In the genomic region with DNA sequence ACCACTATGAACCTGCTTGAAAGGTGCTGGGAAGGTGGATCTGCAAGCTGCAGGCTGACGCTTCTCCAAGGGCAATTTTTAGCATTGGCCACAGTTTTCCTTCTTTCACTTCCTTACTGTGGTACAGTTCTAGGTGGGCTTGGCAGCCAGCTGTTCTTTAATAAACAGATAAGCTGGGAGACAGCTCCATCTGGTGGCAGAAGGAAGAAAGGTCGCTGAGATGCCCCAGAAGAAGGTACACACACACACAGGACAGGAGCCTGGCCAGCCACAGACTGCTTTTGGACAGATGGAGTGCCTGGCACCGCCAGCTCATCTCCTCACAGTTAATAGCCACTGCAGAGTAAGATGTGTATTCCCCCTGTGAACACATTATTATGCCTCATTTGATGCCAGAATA, we compare ENCODE assay signal across 9 mouse cellular contexts. TPM values are rescaled to one million over a fixed set of nuclear protein-coding genes. Genes with fewer than 3 reads are reported as not detected.
DNase-seq lines count a peak whose midpoint lies in the region; ATAC-seq and TF ChIP-seq lines count a peak whose summit lies in the region.
"Had no signal": no experiment of that assay in that cellular context is flagged by ENCODE, and none has a peak within 500 bp of the region (broad histone marks: within the 10 kb centered on the region; RNA-seq: fewer than 3 reads in every experiment).

No protein-coding gene starts in this region.

- peaks cover 9% of the 10 kb centered on the region for H3K36me3 ChIP-seq in kidney, embryonic 16.5 days (ENCODE audit: insufficient read depth, low read length)
- peaks cover 54% of the 10 kb centered on the region for H3K36me3 ChIP-seq in hindbrain, embryonic 13.5 days
- H3K36me3 ChIP-seq in midbrain, embryonic 16.5 days (ENCODE audit: control insufficient read depth, insufficient read depth, low read length): peaks cover 18% of the 10 kb centered on the region

- peak; percentile 39 for TF ChIP-seq CTCF in bone marrow macrophage, adult 2 months (IDR thresholded peaks at IDR 0.05; ENCODE audit: low read depth, low read length)
- peak; percentile 14; the same call in 1 of the 2 replicates for TF ChIP-seq CTCF in embryonic fibroblast, embryonic 13.5 days (IDR thresholded peaks at IDR 0.05; ENCODE audit: borderline replicate concordance, insufficient read depth, low read length)

- H3K27ac ChIP-seq in kidney, embryonic 16.5 days (ENCODE audit: low read length): no peak overlapping the region
- H3K27ac ChIP-seq in bone marrow macrophage, adult 2 months (ENCODE audit: insufficient read depth, low read depth, low read length): no peak overlapping the region; the same call in 1 of the 2 replicates
- no peak overlapping the region for H3K27ac ChIP-seq in embryonic fibroblast, embryonic 13.5 days (ENCODE audit: insufficient read depth, low read length)
- H3K27ac ChIP-seq in hindbrain, embryonic 13.5 days: peak overlapping the region; percentile 5; the same call in 1 of the 2 replicates
- H3K27ac ChIP-seq in midbrain, embryonic 16.5 days (ENCODE audit: low read length): no peak overlapping the region
- H3K27ac ChIP-seq: embryonic facial prominence, embryonic 13.5 days had no signal

- H3K4me3 ChIP-seq in kidney, embryonic 16.5 days (ENCODE audit: low read length): no peak overlapping the region
- H3K4me3 ChIP-seq in bone marrow macrophage, adult 2 months (ENCODE audit: insufficient read depth, low read length): no peak overlapping the region
- H3K4me3 ChIP-seq in embryonic fibroblast, embryonic 13.5 days (ENCODE audit: insufficient read depth, low read length): no peak overlapping the region
- no peak overlapping the region for H3K4me3 ChIP-seq in hindbrain, embryonic 13.5 days
- H3K4me3 ChIP-seq in midbrain, embryonic 16.5 days (ENCODE audit: low read depth, low read length): no peak overlapping the region
- H3K4me3 ChIP-seq: embryonic facial prominence, embryonic 13.5 days had no signal

- H3K27me3 ChIP-seq in kidney, embryonic 16.5 days (ENCODE audit: insufficient read depth, low read length): no peaks in the 10 kb centered on the region
- no peaks in the 10 kb centered on the region for H3K27me3 ChIP-seq in hindbrain, embryonic 13.5 days
- no peaks in the 10 kb centered on the region for H3K27me3 ChIP-seq in midbrain, embryonic 16.5 days (ENCODE audit: control insufficient read depth, insufficient read depth, low read depth, low read length)
- H3K27me3 ChIP-seq: embryonic facial prominence, embryonic 13.5 days had no signal

- TF ChIP-seq POLR2A in bone marrow macrophage, adult 2 months (IDR thresholded peaks at IDR 0.05; ENCODE audit: borderline replicate concordance, low read depth, low read length): no peak
- no peak for TF ChIP-seq POLR2A in embryonic fibroblast, embryonic 13.5 days (IDR thresholded peaks at IDR 0.05; ENCODE audit: low read depth, low read length)

- DNase-seq in kidney, adult 11 months: peak; percentile 23
- peak; percentile 38 to 84 for DNase-seq in left cerebral cortex, adult 9 months (ENCODE audit: low spot score in 2 of 2)
- peak; percentile 54 to 59 for DNase-seq in spleen, postnatal 36 days (ENCODE audit: low spot score in 2 of 2)

- H3K4me1 ChIP-seq in kidney, embryonic 16.5 days (ENCODE audit: insufficient read depth, low read length): no peaks in the 10 kb centered on the region
- peaks cover 24% of the 10 kb centered on the region for H3K4me1 ChIP-seq in bone marrow macrophage, adult 2 months (ENCODE audit: control insufficient read depth, insufficient read depth, low read length)
- H3K4me1 ChIP-seq in embryonic fibroblast, embryonic 13.5 days (ENCODE audit: control insufficient read depth, insufficient read depth, low read length): no peaks in the 10 kb centered on the region
- H3K4me1 ChIP-seq in hindbrain, embryonic 13.5 days (replicated peaks): no peaks in the 10 kb centered on the region
- no peaks in the 10 kb centered on the region for H3K4me1 ChIP-seq in midbrain, embryonic 16.5 days (ENCODE audit: control insufficient read depth, insufficient read depth, low read length)
- H3K4me1 ChIP-seq: embryonic facial prominence, embryonic 13.5 days had no signal

- no peak overlapping the region for H3K9ac ChIP-seq in kidney, embryonic 16.5 days (replicated peaks; ENCODE audit: low read length)
- no peak overlapping the region for H3K9ac ChIP-seq in hindbrain, embryonic 13.5 days
- no peak overlapping the region for H3K9ac ChIP-seq in midbrain, embryonic 16.5 days (ENCODE audit: low read depth, low read length)
- H3K9ac ChIP-seq: embryonic facial prominence, embryonic 13.5 days had no signal

- 34% methylated on average over 3 of the region's 3 CpGs for WGBS in kidney, embryonic 16.5 days
- WGBS in hindbrain, embryonic 13.5 days: 46% methylated on average over 3 of the region's 3 CpGs
- 38% methylated on average over 3 of the region's 3 CpGs for WGBS in midbrain, embryonic 16.5 days

- H3K9me3 ChIP-seq in kidney, embryonic 16.5 days (ENCODE audit: low read length): no peaks in the 10 kb centered on the region
- H3K9me3 ChIP-seq in hindbrain, embryonic 13.5 days: no peaks in the 10 kb centered on the region
- no peaks in the 10 kb centered on the region for H3K9me3 ChIP-seq in midbrain, embryonic 16.5 days (replicated peaks; ENCODE audit: control insufficient read depth, low read length, poor library complexity, severe bottlenecking)
- H3K9me3 ChIP-seq: embryonic facial prominence, embryonic 13.5 days had no signal

- ATAC-seq in kidney, embryonic 16.5 days (ENCODE audit: low FRiP score, low TSS enrichment): no peak
- ATAC-seq in hindbrain, embryonic 13.5 days (ENCODE audit: low FRiP score): peak; percentile 54; the same call in 1 of the 2 replicates
- ATAC-seq in midbrain, embryonic 16.5 days: peak; percentile 48; the same call in 1 of the 2 replicates

- H3K4me2 ChIP-seq in kidney, embryonic 16.5 days (replicated peaks; ENCODE audit: low read depth, low read length): no peak overlapping the region
- H3K4me2 ChIP-seq in hindbrain, embryonic 13.5 days: no peak overlapping the region
- no peak overlapping the region for H3K4me2 ChIP-seq in midbrain, embryonic 16.5 days (ENCODE audit: low read length)
- H3K4me2 ChIP-seq: embryonic facial prominence, embryonic 13.5 days had no signal

RNA-seq across cellular contexts. Expression of gene Klc2, which starts 33.0 kb away (rescaled TPM):
- polyA plus RNA-seq in kidney, embryonic 16.5 days (2015; fragmentation: Nextera tagmentation; extraction: Ambion mirVana): 25.1 and 27.4 TPM in 2 replicates
- 13.8 and 14.8 TPM in 2 replicates for polyA plus RNA-seq in bone marrow macrophage, adult 2 months (2012; ENCODE audit: insufficient read depth, insufficient read length, missing spikeins)
- 20.1 and 24.2 TPM in 2 replicates for polyA plus RNA-seq in embryonic fibroblast, embryonic 13.5 days (2011; ENCODE audit: insufficient read length, low read depth, missing spikeins)
- 73.4 and 76.7 TPM in 2 replicates for polyA plus RNA-seq in hindbrain, embryonic 13.5 days (2015; fragmentation: Nextera tagmentation; extraction: Ambion mirVana)
- polyA plus RNA-seq in midbrain, embryonic 16.5 days (2015; fragmentation: Nextera tagmentation; extraction: Ambion mirVana): 71.4 and 76.5 TPM in 2 replicates

RNA-seq across cellular contexts. Expression of gene Rab1b, which starts 44.5 kb away (rescaled TPM):
- 306 and 315 TPM in 2 replicates for polyA plus RNA-seq in kidney, embryonic 16.5 days (2015; fragmentation: Nextera tagmentation; extraction: Ambion mirVana)
- polyA plus RNA-seq in bone marrow macrophage, adult 2 months (2012; ENCODE audit: insufficient read depth, insufficient read length, missing spikeins): 120 and 142 TPM in 2 replicates
- 115 and 123 TPM in 2 replicates for polyA plus RNA-seq in embryonic fibroblast, embryonic 13.5 days (2011; ENCODE audit: insufficient read length, low read depth, missing spikeins)
- 234 TPM in 2 replicates for polyA plus RNA-seq in hindbrain, embryonic 13.5 days (2015; fragmentation: Nextera tagmentation; extraction: Ambion mirVana)
- polyA plus RNA-seq in midbrain, embryonic 16.5 days (2015; fragmentation: Nextera tagmentation; extraction: Ambion mirVana): 201 and 206 TPM in 2 replicates

RNA-seq across cellular contexts. Expression of gene Cnih2, which starts 53.0 kb away (rescaled TPM):
- 10.8 and 14.0 TPM in 2 replicates for polyA plus RNA-seq in kidney, embryonic 16.5 days (2015; fragmentation: Nextera tagmentation; extraction: Ambion mirVana)
- polyA plus RNA-seq in bone marrow macrophage, adult 2 months (2012; ENCODE audit: insufficient read depth, insufficient read length, missing spikeins): not detected in 2 replicates
- polyA plus RNA-seq in embryonic fibroblast, embryonic 13.5 days (2011; ENCODE audit: insufficient read length, low read depth, missing spikeins): 4.7 and 5.2 TPM in 2 replicates
- 333 TPM in 2 replicates for polyA plus RNA-seq in hindbrain, embryonic 13.5 days (2015; fragmentation: Nextera tagmentation; extraction: Ambion mirVana)
- polyA plus RNA-seq in midbrain, embryonic 16.5 days (2015; fragmentation: Nextera tagmentation; extraction: Ambion mirVana): 430 and 432 TPM in 2 replicates

Comparison
In these comparisons a context has a peak if more than half of its experiments do, and no peak if none do; other contexts are left out.
1. RNA of gene Cnih2, which starts 53.0 kb away (polyA plus RNA-seq): 430 to 432 TPM in midbrain, embryonic 16.5 days and 333 TPM in hindbrain, embryonic 13.5 days; 10.8 to 14.0 TPM in kidney, embryonic 16.5 days, 4.7 to 5.2 TPM in embryonic fibroblast, embryonic 13.5 days and not detected in bone marrow macrophage, adult 2 months; every median in the first group is over 10 times any median in the second.
2. Peak in every context shown above with its lines, with median percentiles within 50 percentile points of each other: DNase-seq.